Comparison of ENCODE assay signal across 1 mouse cellular context in the genomic region with DNA sequence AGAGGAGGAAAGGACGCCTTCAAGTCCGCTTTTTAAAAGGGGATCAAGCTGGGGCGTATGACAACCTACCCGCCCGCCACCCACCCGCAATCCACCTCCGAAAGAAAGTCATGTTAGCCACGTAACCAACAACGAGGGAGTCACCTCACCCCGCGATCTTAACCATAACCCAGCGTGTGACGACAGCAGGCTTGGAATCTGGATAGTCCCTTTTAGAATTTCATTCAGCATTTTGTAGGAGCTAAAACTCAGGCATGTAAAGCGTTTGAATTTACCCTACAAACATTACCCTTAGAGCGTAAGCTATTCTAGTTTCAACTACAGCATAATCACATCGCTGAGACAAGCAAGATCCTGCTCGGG.
A peak's percentile ranks its signal among the peaks of the same experiment; 100 is the strongest.
TF ChIP-seq lines count a peak whose summit lies in the region.

No protein-coding gene starts in this region.

TF ChIP-seq in CH12.LX, 34 proteins besides CTCF, POLR2A, EP300 and RAD21 (continued from another document):
- TF ChIP-seq JUND (conservative IDR thresholded peaks at IDR 0.05; ENCODE audit: low read depth, low read length) (no peak), POLR2AphosphoS2 (IDR thresholded peaks at IDR 0.05; ENCODE audit: low read depth, low read length) (0 out of 2 replicates have a peak, but pooled peaks have one; percentile 77), MAX (IDR thresholded peaks at IDR 0.05; ENCODE audit: low read length) (no peak; the same call in 1 of the 2 replicates), JUN (IDR thresholded peaks at IDR 0.05; ENCODE audit: insufficient read depth, low read depth, low read length) (no peak)
